Mouse (Mus musculus) cortical plate, adult 2 months (tissue): ENCODE measurements at regions not wholly inside any gene's neighbourhood (a gene's known extent, or its start where the extent isn't known, plus 50 kb on each side); places are given as distances from the start of the nearest gene placed in this dataset.

Experiments used
- CTCF ChIP-seq: fragments of 200-500 bp; IDR thresholded peaks from 2 replicates; pipeline ENCODE4 v1.5.1; 2011; ENCODE audit warnings: mild to moderate bottlenecking, control low read depth, low read length; ENCODE audit not compliant: insufficient read depth; ENCODE audit errors: extremely low read depth
- POLR2A ChIP-seq: fragments of 200-500 bp; IDR thresholded peaks from 2 replicates; pipeline ENCODE4 v1.6.1; 2011; ENCODE audit warnings: mild to moderate bottlenecking, low read length, control low read depth; ENCODE audit not compliant: insufficient read depth; ENCODE audit errors: extremely low read depth

- no peak for TF ChIP-seq CTCF
- no peak for TF ChIP-seq POLR2A
Measured at GRCm38 (mm10) chr9:52454445-52454844, 225.1 kb downstream of the AI593442 start.
